Mouse (Mus musculus) erythroblast, embryonic 14.5 days (primary cell): ENCODE measurements around the gene Nav3. TPM values are rescaled to one million over a fixed set of nuclear protein-coding genes. Genes with fewer than 3 reads are reported as not detected.

Experiments used
- H3K27me3 ChIP-seq: 2 replicates; pipeline ENCODE4 v1.6.1; 2012; ENCODE audit warnings: inconsistent platforms; ENCODE audit not compliant: control insufficient read depth
- H3K36me3 ChIP-seq: 2 replicates; pipeline ENCODE4 v1.6.1; 2012; ENCODE audit warnings: mild to moderate bottlenecking, inconsistent platforms; ENCODE audit not compliant: control insufficient read depth
- H3K4me1 ChIP-seq: 2 replicates; pipeline ENCODE4 v1.6.1; 2012; ENCODE audit warnings: inconsistent platforms; ENCODE audit not compliant: control insufficient read depth
- H3K4me3 ChIP-seq: replicated peaks from 2 replicates; pipeline ENCODE3; 2012; ENCODE audit warnings: moderate library complexity, mild to moderate bottlenecking, inconsistent platforms
- H3K9me3 ChIP-seq: 2 replicates; pipeline ENCODE4 v1.6.1; 2012; ENCODE audit warnings: low read length, inconsistent platforms, mixed read lengths; ENCODE audit not compliant: control insufficient read depth
- GATA1 ChIP-seq: IDR thresholded peaks from 2 replicates; pipeline ENCODE4 v1.6.1; 2012; ENCODE audit warnings: low read length, inconsistent platforms, mixed read lengths
- TAL1 ChIP-seq: IDR thresholded peaks from 3 replicates; pipeline ENCODE4 v1.6.1; 2012; ENCODE audit warnings: low read length, inconsistent platforms, mixed read lengths
- polyA plus RNA-seq: library from polyadenylated mRNA; stranded (reverse); fragments of >175 nt; gene quantifications from 2 replicates; pipeline ENCODE4 v1.2.3, GENCODE M21; 2012

Nav3 gene
- polyA plus RNA-seq, 1 experiment: not detected

DNA sequence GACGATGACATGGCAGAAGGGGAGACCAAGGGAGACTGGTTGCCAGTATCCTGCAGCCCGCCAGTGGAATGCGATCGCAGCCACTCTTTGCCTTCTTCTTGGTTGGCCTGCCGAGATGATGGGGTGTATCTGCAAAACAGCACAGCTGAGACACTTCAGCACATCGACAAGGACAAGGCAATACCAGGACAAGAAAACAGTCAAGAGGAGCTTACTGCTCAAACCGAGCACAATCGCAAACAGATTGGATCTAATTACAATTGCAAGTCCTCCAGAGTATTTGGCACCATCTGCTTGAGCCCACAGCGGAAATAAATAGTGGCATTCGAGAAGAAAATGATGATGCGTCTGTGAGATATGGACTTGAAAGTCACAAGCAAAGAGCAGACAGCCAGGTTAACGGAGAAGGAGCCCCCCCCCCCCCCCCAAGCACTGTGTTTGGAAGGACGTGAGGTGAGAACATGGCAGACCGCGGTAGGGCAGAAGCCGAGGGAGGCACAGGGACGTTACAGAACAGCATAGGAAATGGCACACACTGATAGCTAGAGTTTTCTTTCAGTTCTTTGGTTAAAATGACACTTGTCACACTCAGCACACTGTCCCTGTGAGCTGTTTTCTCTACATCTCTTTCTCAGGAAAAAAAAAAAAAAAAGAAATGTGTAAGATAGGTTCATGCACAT lies 696.9 kb downstream of the Nav3 start:
- no peaks in the 10 kb centered on the region for H3K36me3 ChIP-seq
- H3K4me3 ChIP-seq: no peak overlapping the region
- no peak for TF ChIP-seq GATA1
- no peak for TF ChIP-seq TAL1
- H3K27me3 ChIP-seq: no peaks in the 10 kb centered on the region
- H3K9me3 ChIP-seq: peaks cover 2% of the 10 kb centered on the region; the same call in 1 of the 2 replicates
- no peaks in the 10 kb centered on the region for H3K4me1 ChIP-seq

- Histone ChIP-seq H3K9me3 (no peaks in the 10 kb centered on the region), H3K4me1 (no peaks in the 10 kb centered on the region), H3K36me3 (no peaks in the 10 kb centered on the region), H3K4me3 (no peak overlapping the region), H3K27me3 (no peaks in the 10 kb centered on the region)
- TF ChIP-seq GATA1 (no peak), TAL1 (no peak)
These were observed 709.1 kb downstream of the Nav3 start for GRCm38 (mm10) chr10:109746901-109747300.

DNA sequence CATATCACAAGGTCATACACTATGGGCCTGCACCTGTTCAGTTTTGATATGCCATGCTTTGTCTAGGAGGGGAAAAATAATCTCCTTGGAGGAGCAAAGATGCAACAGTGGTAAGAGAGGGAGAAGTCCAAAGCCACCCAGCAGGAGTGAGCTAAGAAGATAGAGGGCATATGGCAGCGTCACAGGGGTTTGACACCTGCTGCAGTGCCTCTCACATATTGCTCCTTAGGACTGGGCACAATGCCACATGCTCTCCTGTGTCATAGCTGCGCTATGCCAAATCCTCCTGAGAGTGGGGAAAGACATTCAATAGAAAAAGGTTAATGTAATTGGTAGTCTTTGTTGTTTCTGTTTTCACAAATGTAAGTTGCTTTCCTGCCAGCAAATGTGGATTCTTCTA lies 714.3 kb downstream of the Nav3 start:
- Histone ChIP-seq H3K9me3 (peaks cover 2% of the 10 kb centered on the region; the same call in 1 of the 2 replicates), H3K27me3 (no peaks in the 10 kb centered on the region), H3K4me1 (no peaks in the 10 kb centered on the region), H3K36me3 (no peaks in the 10 kb centered on the region), H3K4me3 (no peak overlapping the region)
- no peak for TF ChIP-seq GATA1
- no peak for TF ChIP-seq TAL1

- TF ChIP-seq TAL1: no peak
- TF ChIP-seq GATA1: no peak
- no peaks in the 10 kb centered on the region for H3K4me1 ChIP-seq
- H3K9me3 ChIP-seq: peaks cover 2% of the 10 kb centered on the region; the same call in 1 of the 2 replicates
- H3K36me3 ChIP-seq: no peaks in the 10 kb centered on the region
- H3K27me3 ChIP-seq: no peaks in the 10 kb centered on the region
- no peak overlapping the region for H3K4me3 ChIP-seq
These were observed 715.7 kb downstream of the Nav3 start for GRCm38 (mm10) chr10:109740326-109740725.

DNA sequence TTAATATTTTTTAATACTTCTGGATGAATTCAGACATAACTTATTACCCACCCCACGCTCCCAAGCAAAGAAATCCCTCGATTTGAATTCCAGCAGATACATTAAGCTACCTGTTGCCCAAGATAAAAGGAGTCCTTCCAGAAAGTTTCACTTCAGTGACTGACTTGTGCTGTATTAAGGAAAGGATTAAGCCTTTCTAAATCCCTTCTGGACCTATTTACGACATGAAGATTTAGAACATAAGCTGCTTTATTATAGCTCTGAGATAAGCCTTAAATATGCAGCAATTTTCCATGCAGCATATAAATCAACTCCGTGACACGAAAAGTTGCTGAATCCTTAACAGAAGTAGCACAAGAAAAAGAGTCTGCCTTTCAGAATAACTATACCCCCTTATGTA lies 732.4 kb downstream of the Nav3 start:
- no peaks in the 10 kb centered on the region for H3K27me3 ChIP-seq
- H3K4me3 ChIP-seq: no peak overlapping the region
- H3K9me3 ChIP-seq: no peaks in the 10 kb centered on the region
- TF ChIP-seq TAL1 (no peak), GATA1 (no peak)
- no peaks in the 10 kb centered on the region for H3K36me3 ChIP-seq
- H3K4me1 ChIP-seq: no peaks in the 10 kb centered on the region

DNA sequence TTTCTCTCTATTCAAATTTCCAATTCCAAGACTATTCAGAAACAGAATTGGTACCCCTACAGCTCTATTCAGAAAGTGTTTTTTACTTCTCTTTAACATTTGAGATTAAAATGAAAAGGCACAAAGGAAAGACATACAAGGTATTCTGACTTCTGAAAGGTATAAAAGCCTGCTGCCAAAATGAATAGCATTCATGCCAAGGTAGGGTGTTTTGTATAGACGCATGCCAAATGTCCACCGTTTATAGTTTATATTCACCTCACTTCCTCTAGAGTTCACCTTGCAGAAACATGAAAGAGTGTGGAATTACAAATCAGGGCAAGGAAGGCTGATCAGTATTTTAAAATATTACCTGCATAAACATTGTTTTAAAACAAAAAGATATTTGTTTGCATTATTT lies 737.2 kb downstream of the Nav3 start:
- Histone ChIP-seq H3K4me3 (no peak overlapping the region), H3K4me1 (no peaks in the 10 kb centered on the region), H3K27me3 (no peaks in the 10 kb centered on the region), H3K36me3 (no peaks in the 10 kb centered on the region), H3K9me3 (peaks cover 8% of the 10 kb centered on the region; the same call in 1 of the 2 replicates)
- TF ChIP-seq GATA1: no peak
- TF ChIP-seq TAL1: no peak

DNA sequence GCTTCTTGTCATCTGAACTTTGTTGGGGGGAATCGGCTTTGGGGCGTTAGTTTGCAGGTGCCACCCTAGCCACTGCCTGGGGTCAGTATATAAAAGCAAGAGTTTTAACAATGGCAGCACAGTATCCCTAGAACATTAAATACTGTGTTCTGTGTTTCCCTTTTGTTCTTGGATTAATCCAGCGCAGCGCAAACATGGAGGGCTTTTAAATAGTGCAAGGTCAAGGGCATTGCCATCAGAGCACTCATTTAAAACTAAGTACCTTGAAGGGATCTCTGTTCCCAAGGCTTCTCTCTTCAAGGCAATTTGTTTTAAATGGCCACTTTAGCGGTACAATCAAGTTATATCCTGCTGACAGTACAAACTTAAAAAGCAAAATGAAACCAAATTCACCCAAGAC lies 737.6 kb downstream of the Nav3 start:
- Histone ChIP-seq H3K9me3 (peaks cover 8% of the 10 kb centered on the region; the same call in 1 of the 2 replicates), H3K36me3 (no peaks in the 10 kb centered on the region), H3K4me1 (no peaks in the 10 kb centered on the region), H3K27me3 (no peaks in the 10 kb centered on the region), H3K4me3 (no peak overlapping the region)
- TF ChIP-seq GATA1 (no peak), TAL1 (no peak)

- Histone ChIP-seq H3K36me3 (no peaks in the 10 kb centered on the region), H3K4me3 (no peak overlapping the region), H3K9me3 (peaks cover 9% of the 10 kb centered on the region; the same call in 1 of the 2 replicates), H3K4me1 (no peaks in the 10 kb centered on the region), H3K27me3 (no peaks in the 10 kb centered on the region)
- TF ChIP-seq GATA1 (no peak), TAL1 (no peak)
These were observed 743.0 kb downstream of the Nav3 start for GRCm38 (mm10) chr10:109713001-109713400.

DNA sequence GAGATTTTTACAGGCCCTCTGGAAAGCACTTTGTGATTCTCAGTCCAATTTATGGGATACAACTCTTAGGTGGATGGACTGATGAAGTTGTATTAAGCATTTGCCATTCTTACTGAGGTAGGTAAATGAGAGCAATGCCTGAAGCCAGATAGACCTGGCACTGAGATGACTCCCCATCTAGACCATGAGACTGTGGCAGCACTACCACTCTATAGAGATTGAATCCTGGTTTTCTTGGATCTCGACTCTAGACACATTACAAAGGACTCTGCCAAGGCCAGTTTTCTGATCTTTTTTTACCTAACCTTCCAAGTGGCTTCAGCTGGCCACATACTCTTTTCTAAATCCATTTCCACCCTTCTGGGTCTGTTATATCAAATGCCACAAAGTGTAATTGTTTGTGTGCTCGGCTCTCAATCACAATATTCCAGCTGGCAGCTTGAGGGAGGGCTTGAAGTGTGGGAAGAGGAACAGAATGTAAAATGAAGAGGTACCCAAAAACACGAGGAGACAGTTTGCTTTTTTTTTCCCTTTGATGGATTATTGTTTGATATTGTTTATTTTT lies 756.2 kb downstream of the Nav3 start:
- Histone ChIP-seq H3K4me3 (no peak overlapping the region), H3K9me3 (no peaks in the 10 kb centered on the region), H3K36me3 (no peaks in the 10 kb centered on the region), H3K27me3 (no peaks in the 10 kb centered on the region), H3K4me1 (no peaks in the 10 kb centered on the region)
- TF ChIP-seq GATA1 (no peak), TAL1 (no peak)

DNA sequence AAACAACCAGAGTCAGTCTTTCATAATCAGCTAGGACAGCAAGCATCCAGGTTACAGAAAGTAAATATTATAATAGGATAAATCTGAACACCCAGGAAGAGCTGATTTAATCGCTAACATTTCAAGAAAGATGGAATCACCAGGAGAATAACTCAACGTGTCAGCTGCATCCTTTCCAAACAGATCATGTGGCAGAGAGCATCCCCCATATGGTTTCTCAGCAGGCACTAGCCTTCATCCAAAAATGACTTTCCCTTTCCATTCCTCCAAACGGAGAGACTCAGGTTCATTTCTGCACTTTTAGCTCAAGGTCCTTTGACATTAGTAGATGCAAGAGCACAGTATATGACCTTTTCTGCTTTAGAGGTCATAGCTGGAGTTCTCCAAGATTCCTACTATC lies 765.4 kb downstream of the Nav3 start:
- TF ChIP-seq TAL1 (no peak), GATA1 (no peak)
- no peaks in the 10 kb centered on the region for H3K36me3 ChIP-seq
- H3K4me1 ChIP-seq: no peaks in the 10 kb centered on the region
- H3K9me3 ChIP-seq: peaks cover 2% of the 10 kb centered on the region; the same call in 1 of the 2 replicates
- H3K27me3 ChIP-seq: no peaks in the 10 kb centered on the region
- no peak overlapping the region for H3K4me3 ChIP-seq
